Mouse (Mus musculus): ENCODE results near the gene Ranbp17.

Ranbp17 gene

DNA sequence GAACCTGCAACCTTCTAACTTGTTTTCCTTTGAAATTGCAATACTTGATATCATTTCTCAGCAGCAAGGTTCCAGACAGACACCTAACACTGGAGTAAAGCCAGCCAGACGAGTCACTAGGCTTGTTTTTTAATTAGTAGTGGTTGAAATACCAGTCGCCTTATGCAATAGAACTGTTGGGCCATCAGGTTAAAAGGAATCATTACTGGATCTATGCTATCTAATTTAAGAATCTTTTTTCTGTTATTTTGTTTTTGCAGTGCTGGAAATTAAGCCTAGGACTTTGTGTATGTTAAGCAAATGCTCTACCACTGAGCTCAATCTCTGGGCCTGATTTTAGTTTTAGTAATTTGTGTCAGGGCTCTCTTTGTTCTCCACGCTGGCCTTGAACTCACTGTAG lies 91.3 kb downstream of the Ranbp17 start:
- no peak for DNase-seq (ENCODE audit: low spot score in 2 of 2)

- no peak for DNase-seq (ENCODE audit: low spot score in 2 of 2)
Measured at GRCm38 (mm10) chr11:33404651-33405050, 108.9 kb downstream of the Ranbp17 start.

DNA sequence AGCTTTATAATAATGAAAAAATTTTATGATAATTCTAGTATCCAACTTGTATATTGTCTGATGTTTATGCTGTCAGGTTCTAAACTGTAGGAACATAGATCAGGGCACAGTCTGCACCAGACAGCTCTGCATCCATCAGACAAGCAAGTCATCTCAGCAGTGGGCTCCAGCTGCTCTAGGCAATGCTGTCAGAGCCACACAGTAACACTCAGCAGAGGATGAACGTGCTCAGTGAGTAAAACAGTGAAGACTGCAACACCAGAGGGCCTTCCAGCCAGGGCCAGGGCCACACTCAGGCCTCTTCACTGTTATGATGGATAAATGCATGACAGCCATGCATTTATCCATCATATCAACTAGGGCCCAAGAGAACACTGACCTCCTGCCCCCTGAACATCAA lies 114.2 kb downstream of the Ranbp17 start:
- DNase-seq (ENCODE audit: low spot score in 2 of 2), result no peak

DNA sequence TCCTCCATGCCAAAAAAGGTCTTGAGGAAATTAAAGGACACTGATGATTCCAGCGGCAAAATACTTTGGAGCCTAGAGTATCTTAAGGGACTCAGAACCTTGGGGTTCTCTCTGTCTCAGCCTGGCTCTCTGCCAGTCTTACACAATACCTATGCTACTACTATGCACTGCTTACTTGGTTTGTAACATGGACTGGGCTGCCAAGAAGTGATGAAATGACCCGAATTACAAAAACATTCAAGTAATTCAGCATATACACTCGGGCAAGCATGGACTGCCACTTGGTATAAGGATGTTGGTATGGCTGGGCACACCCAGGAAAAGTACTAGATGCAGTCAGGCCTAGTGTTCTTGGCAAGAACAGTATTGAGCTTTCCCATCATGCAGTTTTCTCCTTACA lies 114.8 kb downstream of the Ranbp17 start:
- DNase-seq (ENCODE audit: low spot score in 2 of 2), result no peak

GRCm38 (mm10) chr11:33396275-33396674 lies 117.3 kb downstream of the Ranbp17 start:
- no peak for DNase-seq (ENCODE audit: low spot score in 2 of 2)

DNA sequence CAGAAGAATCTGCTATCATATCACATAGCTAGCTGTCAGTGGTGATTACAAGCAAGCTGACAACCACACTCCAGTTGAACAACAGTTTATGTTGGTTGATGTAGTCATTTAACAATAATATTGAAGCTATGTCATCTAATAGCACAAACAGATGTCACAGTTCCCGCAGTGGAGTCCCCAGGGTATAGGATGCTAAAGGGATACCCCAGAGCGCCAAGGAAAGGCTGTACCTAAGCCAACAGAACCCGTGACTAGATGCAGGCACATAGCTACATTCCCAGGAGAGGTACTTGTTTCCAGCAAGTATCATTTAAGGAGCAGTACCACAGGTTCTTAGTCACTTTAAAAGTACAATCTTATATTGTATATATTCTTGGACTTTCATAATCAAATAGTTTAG lies 119.5 kb downstream of the Ranbp17 start:
- no peak for DNase-seq (ENCODE audit: low spot score in 2 of 2)

DNA sequence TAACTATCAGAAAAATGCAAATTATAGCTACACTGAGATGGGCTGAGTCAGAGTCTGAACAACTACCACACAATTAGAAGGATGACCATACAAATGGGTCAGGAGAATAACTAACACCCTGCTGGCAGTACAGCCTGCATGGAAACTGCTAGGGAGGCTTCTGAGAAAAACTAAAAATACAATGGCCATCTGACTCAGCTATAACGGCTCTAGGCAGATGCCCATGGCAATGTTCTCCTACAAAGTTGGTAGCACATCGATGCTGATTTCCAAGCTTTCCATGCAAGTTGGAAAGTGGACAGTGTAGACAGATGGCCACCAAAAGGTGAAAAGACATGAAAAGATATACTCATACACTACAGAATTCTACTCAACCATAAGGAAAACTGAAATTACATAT lies 124.9 kb downstream of the Ranbp17 start:
- DNase-seq (ENCODE audit: low spot score in 2 of 2), result no peak

DNA sequence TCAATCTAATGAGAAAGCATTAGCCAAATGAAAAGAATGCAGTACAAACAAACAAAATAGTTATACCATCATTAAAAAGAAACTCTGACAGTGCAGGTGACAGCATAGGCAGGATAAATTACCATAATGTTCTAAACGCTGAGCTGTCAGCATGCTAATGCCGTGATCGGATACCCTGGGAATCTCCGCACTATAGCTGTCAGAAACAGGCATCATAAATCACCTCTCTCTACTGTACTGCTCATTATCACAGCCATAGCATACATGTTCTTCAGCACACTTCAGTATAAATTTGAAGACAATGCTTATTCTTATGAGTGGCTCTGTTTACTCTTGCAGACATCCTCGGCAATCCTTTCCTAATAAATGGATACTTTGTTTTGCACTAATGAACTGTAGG lies 151.7 kb downstream of the Ranbp17 start:
- no peak for DNase-seq (ENCODE audit: low spot score in 2 of 2)

DNA sequence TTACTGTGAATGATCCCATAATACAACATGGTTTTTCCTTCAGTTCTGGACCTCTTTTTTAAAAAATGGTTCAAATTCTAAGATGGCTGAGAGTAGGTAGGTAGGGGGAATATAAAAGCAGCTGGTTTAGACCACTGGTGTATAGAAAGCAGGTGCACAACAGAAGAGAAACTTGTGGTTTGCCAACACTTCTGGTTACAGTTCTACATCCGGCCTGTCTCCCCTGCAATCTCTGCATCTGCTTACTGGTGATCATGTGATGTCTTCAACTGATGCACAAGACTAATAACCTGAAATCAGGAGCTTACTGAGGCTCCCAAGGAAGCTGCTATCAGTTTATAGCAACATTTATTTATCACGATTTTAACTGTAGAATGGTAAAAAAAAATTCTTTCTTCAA lies 164.3 kb downstream of the Ranbp17 start:
- DNase-seq (ENCODE audit: low spot score in 2 of 2), result no peak

GRCm38 (mm10) chr11:33342061-33342460 lies 171.5 kb downstream of the Ranbp17 start:
- no peak for DNase-seq (ENCODE audit: low spot score in 2 of 2)

DNA sequence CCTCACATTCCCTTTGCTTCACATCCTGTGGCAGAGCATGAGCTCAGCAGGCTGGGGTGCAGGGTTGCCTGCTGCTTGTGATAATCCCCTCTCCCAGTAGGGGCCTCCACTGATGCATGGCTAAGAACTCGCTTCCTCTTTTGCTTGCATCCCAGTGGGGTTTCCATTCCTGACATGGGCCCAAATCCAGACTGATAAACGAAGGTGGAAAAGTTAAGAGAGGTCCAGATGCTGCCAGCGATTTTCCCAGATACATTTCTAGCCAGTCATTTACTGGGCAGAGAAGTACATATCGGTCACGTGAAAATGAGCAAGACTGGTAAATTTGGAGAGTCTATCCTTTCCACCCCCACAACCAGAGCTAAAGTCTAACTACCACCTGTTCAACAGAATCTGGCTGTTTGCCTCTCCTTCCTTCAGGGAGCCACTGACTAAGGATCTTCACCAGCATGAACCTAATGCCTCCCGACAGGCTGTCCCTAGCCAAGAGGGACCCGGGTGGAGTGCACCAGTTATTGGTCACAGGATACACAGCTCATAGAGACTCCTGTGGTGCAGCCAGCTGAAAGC lies 176.9 kb downstream of the Ranbp17 start:
- DNase-seq (ENCODE audit: low spot score in 2 of 2), result peak in 1 of 2 experiments; percentile 31

- no peak for DNase-seq (ENCODE audit: low spot score in 2 of 2)
Measured at GRCm38 (mm10) chr11:33335616-33336015, 177.9 kb downstream of the Ranbp17 start.

DNA sequence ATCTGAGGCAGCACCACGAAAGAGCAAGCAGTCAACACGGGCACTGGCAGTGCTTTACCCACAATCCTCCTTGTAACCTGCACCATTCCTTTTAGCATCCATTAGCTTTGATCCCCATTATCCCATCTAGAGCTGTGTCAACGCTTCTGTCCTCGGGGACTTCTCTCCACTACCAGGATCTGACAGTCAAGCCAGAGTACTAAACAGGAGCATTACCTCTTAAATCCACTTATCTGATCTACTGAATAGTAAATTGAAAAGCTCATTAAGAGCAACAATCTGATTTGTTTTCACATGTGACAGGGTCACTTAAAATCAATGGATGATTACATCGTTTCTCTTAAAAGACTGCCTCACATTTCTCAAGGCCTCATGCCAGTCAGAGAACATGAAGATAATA lies 181.4 kb downstream of the Ranbp17 start:
- DNase-seq (ENCODE audit: low spot score in 2 of 2), result no peak

- no peak for DNase-seq (ENCODE audit: low spot score in 2 of 2)
Measured at GRCm38 (mm10) chr11:33319006-33319611, 194.4 kb downstream of the Ranbp17 start.

- no peak for DNase-seq (ENCODE audit: low spot score in 2 of 2)
Measured at GRCm38 (mm10) chr11:33309566-33309965, 204.0 kb downstream of the Ranbp17 start.

- DNase-seq (ENCODE audit: low spot score in 2 of 2), result no peak
Measured at GRCm38 (mm10) chr11:33300859-33301258, 212.7 kb downstream of the Ranbp17 start.

- no peak for DNase-seq (ENCODE audit: low spot score in 2 of 2)
Measured at GRCm38 (mm10) chr11:33299371-33299770, 214.2 kb downstream of the Ranbp17 start.

- no peak for DNase-seq (ENCODE audit: low spot score in 2 of 2)
Measured at GRCm38 (mm10) chr11:33297121-33297520, 216.4 kb downstream of the Ranbp17 start.

- DNase-seq (ENCODE audit: low spot score in 2 of 2), result no peak
Measured at GRCm38 (mm10) chr11:33295422-33295821, 218.1 kb downstream of the Ranbp17 start.

- DNase-seq (ENCODE audit: low spot score in 2 of 2), result no peak
Measured at GRCm38 (mm10) chr11:33294063-33294462, 219.5 kb downstream of the Ranbp17 start.

- DNase-seq (ENCODE audit: low spot score in 2 of 2), result no peak
Measured at GRCm38 (mm10) chr11:33278571-33278970, 235.0 kb downstream of the Ranbp17 start.

- DNase-seq (ENCODE audit: low spot score in 2 of 2), result no peak
Measured at GRCm38 (mm10) chr11:33276637-33277036, 236.9 kb downstream of the Ranbp17 start, which contains the start of gene Gm12117. TSS of gene Gm12117 (minus strand) at chr11:33276737.

DNA sequence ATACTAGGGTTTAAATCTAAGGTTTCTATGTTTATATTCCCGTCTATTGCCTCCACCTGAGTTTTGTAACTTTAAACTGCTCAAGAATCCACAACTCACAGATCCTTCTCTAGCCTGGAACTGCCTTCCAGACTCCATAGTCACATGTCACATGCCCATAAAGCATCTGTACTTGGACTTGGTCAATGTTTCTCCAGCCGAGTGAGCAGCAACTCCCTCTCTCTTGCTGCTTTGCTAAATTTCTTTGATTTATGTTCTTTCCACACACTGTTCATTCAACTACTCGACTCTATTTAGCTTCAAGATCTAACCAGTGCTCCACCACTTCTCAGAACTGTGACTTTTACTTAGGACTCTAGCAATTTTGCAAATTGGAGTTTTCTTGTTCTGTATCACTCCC lies 238.7 kb downstream of the Ranbp17 start:
- DNase-seq (ENCODE audit: low spot score in 2 of 2), result no peak

- DNase-seq (ENCODE audit: low spot score in 2 of 2), result no peak
Measured at GRCm38 (mm10) chr11:33274294-33274693, 239.3 kb downstream of the Ranbp17 start.
